Mouse (Mus musculus) bone marrow, adult 2 months (tissue): Measurements from ENCODE around the gene Gm9833.

Source experiments
- CTCF ChIP-seq: fragments of 200-500 bp; IDR thresholded peaks from 2 replicates; pipeline ENCODE4 v1.5.1; 2011; ENCODE audit warnings: low read length, control low read depth; ENCODE audit not compliant: control insufficient read depth, insufficient read depth
- POLR2A ChIP-seq: fragments of 200-500 bp; IDR thresholded peaks from 2 replicates; pipeline ENCODE4 v1.6.1; 2011; ENCODE audit warnings: low read depth, mild to moderate bottlenecking, control low read depth, low read length, borderline replicate concordance; ENCODE audit not compliant: control insufficient read depth

GRCm38 (mm10) chr3:10111570-10111969 lies 23.7 kb downstream of the Gm9833 start:
- TF ChIP-seq POLR2A (no peak), CTCF (no peak)
